Mouse (Mus musculus) adrenal gland, adult 8-10 months (tissue): ENCODE data around the gene Olfr924. TPM values are rescaled to one million over a fixed set of nuclear protein-coding genes. Genes with fewer than 3 reads are reported as not detected.
"Not testable (repeated sequence)": the region's sequence is repeated elsewhere in the genome, so short reads cannot be mapped to it uniquely, and the experiment has no call there.

Experiments
- DNase-seq: peaks from one replicate; pipeline ENCODE4 v3.0.0; 2022
- total RNA-seq, 4 experiments: library from RNA; stranded (reverse); gene quantifications; 2 replicates each; pipeline ENCODE4 v1.2.4; 2022

Olfr924 gene
- total RNA-seq: not detected

DNA sequence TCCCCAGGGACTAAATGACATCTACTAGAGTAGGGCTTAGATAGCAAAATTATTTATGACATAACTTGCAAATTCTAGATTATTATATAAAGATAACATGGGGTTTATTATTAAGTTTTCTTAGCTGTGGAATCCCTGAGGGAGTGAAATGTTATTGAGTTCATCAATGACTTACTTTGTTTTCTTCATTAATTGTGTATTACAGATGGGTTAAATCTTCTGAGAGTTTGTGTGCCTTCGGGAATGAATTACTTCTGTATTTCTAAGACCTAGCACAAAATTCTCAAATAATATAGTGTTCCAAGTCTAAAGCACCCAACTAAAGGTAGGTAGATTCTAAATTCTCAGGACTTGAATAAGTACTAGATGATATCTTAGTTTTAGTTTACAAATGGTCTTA lies at the start of gene Olfr924:
Gene Olfr924 (plus strand): TSS at position 301 of the 400 bp plus-strand sequence.
- DNase-seq: no peak

- no peak for DNase-seq
Measured at GRCm38 (mm10) chr9:38805696-38806095, 38.6 kb upstream of the Olfr924 start.

- no peak for DNase-seq
Measured at GRCm38 (mm10) chr9:38814314-38814713, 29.9 kb upstream of the Olfr924 start, which contains the start of gene Olfr922. TSS of gene Olfr922 (plus strand) at chr9:38814614.

DNA sequence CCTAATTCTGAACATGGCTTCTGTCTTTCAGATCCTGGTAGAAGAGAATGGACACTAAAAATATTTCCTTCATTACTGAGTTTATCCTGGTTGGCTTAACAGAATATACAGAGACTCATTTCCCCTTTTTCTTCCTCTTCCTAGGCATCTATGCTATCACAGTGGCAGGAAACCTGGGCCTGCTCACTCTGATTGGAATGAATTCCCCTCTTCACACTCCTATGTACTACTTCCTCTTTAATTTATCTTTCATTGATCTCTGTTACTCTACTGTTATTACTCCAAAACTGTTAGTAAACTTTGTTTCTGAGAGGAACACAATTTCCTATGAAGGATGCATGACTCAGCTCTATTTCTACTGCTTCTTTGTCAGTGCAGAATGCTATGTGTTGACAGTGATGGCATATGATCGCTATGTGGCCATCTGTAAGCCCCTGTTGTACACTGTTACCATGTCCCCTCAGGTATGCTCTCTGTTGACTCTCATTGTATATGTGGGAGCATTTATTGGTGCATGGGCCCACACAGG lies 28.7 kb upstream of the Olfr924 start:
- DNase-seq: no peak

DNA sequence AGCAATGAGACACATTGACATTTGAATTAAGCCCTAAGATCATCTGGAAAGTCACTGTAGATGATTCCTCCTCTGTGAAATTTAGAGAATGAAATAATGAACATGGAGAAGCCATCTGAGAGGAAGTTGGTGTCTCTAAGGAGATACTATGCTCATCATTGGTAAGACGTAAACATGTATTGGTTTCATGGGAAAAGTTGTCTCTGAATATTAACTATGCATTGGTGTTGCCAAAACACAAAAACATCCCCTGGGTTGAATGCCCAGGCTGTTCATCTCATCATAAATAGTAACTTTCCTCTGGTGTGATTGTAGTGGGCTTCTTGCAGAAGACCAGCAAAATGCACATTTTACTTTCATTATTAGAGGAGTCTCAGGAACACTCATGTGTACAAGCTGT lies 18.0 kb upstream of the Olfr924 start, which contains the start of gene Olfr923:
Gene Olfr923 (plus strand): TSS at position 301 of the 400 bp plus-strand sequence.
- DNase-seq: no peak

DNA sequence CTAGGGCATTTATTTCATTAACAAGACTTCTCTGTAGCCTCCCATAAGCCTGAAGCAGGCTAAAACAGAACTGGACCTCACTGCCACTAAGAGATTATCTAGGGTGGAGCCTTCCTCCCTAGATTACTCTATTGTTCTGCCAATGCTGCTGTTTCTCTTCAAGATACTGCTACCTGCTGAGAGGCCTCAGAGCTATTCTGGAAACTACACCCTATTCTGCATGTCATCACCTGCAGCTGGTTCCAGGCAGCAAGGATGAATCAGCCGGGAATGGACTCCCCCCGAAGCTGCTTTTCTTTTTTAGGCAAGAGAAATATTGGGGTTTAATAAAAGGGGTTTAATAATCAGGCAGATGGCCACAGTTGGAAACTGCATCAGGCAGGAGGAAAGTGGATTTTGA lies 11.2 kb upstream of the Olfr924 start:
- no peak for DNase-seq

DNA sequence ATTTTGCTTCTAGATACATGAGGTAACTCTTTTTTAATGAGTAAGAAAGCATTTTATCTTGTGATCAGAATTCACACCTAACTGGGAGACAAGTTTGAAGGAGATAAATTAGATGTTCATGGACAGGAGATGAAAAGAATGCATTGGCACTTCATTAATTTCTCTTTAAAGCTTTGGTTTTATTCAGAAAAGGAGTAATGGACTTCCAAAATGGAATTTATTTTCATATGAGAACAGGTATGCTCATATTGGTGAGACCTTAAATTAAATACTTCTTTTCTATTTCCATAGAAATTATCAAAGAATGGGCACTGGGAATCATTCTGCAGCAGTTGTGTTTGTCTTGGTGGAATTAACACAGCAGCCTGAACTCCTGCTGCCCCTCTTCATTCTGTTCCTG lies 10.5 kb downstream of the Olfr924 start, which contains the start of gene Olfr26:
Gene Olfr26 (plus strand): TSS at position 301 of the 400 bp plus-strand sequence.
- no peak for DNase-seq

GRCm38 (mm10) chr9:38874880-38875279 lies 30.6 kb downstream of the Olfr924 start:
- not testable (repeated sequence) for DNase-seq

DNA sequence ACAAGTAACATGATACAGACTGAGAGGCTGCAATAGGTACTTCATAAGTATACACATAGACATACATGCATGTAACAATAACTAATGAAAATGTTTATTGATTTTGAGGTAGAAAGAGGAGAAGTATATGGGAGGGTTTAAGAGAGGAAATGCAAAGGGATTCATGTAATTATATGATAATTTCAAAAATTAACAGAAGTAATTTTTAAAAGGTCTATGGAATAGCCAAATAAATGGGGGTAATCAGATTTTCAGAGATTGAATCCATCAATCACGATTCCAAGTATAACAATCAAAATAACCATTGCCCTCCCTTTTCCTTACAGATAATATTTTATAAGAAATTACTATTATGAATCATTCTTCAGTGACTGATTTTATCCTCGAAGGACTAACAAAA lies 32.6 kb downstream of the Olfr924 start, which contains the start of gene Olfr926:
Gene Olfr926 (plus strand): TSS at position 301 of the 400 bp plus-strand sequence.
- DNase-seq: no peak

Other genes starting within 250 kb of the Olfr924 start
- not detected for gene Olfr914, start 239.3 kb upstream of the Olfr924 start, total RNA-seq
- gene Olfr916, start 184.6 kb upstream of the Olfr924 start, total RNA-seq: not detected
- not detected for gene Olfr917, start 178.6 kb upstream of the Olfr924 start, total RNA-seq
- not detected for gene Olfr918, start 169.8 kb upstream of the Olfr924 start, total RNA-seq
- gene Olfr919, start 140.8 kb upstream of the Olfr924 start, total RNA-seq: not detected
- gene Vwa5a, start 126.2 kb upstream of the Olfr924 start, total RNA-seq: 10 to 100 TPM; 50.5 to 75.2 (median 60.9) TPM
- gene Olfr920, start 92.2 kb upstream of the Olfr924 start, total RNA-seq: under 1 TPM; 0.23 to 0.83 (median 0.51) TPM
- under 1 TPM in 1 of 4 experiments, not detected in 3; 0.05 TPM for gene Olfr921, start 71.4 kb upstream of the Olfr924 start, total RNA-seq
- gene Olfr922, start 29.8 kb upstream of the Olfr924 start, total RNA-seq: not detected
- not detected for gene Olfr923, start 17.9 kb upstream of the Olfr924 start, total RNA-seq
- not detected for gene Olfr26, start 10.6 kb downstream of the Olfr924 start, total RNA-seq
- not detected for gene Olfr926, start 32.7 kb downstream of the Olfr924 start, total RNA-seq
- gene Olfr930, start 85.4 kb downstream of the Olfr924 start, total RNA-seq: not detected
- gene Olfr933, start 127.9 kb downstream of the Olfr924 start, total RNA-seq: not detected
- gene Olfr934, start 143.9 kb downstream of the Olfr924 start, total RNA-seq: not detected
- gene Olfr935, start 155.2 kb downstream of the Olfr924 start, total RNA-seq: not detected
- gene Olfr146, start 178.9 kb downstream of the Olfr924 start, total RNA-seq: not detected
- not detected for gene Olfr937, start 220.5 kb downstream of the Olfr924 start, total RNA-seq
- not detected for gene Olfr938, start 234.4 kb downstream of the Olfr924 start, total RNA-seq